Mouse (Mus musculus): ENCODE data around the gene Car11. TPM values are rescaled to one million over a fixed set of nuclear protein-coding genes. Genes with fewer than 3 reads are reported as not detected.

Gene Car11
- polyA plus RNA-seq (2021; fragmentation: Nextera tagmentation), result 39.6 and 49.9 TPM in 2 replicates
- long read RNA-seq, experiment 1, transcript Car11-201 (9 exons, 1,585 nt), result major isoform, 43 of 78 reads
- long read RNA-seq, experiment 1, partial matches to known transcripts, result 24 of 78 reads
- long read RNA-seq, experiment 1, other reads (novel, unspliced or antisense), result 11 of 78 reads
- long read RNA-seq, experiment 2, transcript Car11-201 (9 exons, 1,585 nt), result major isoform, 80 of 123 reads
- long read RNA-seq, experiment 2, partial matches to known transcripts, result 19 of 123 reads
- long read RNA-seq, experiment 2, other reads (novel, unspliced or antisense), result 24 of 123 reads

GRCm38 (mm10) chr7:45699523-45700141 is at the start of gene Car11:
Gene Car11 (plus strand): TSS chr7:45699843.

GRCm38 (mm10) chr7:45666161-45666560 is 33.5 kb upstream of the Car11 start, which contains the start of gene Fut2:
Gene Fut2 (minus strand): TSS chr7:45666394.

GRCm38 (mm10) chr7:45683396-45684050 is 16.1 kb upstream of the Car11 start, which contains the start of gene Ntn5:
Gene Ntn5 (plus strand): TSS chr7:45684022.

GRCm38 (mm10) chr7:45693921-45694591 is 5.6 kb upstream of the Car11 start, which contains the start of gene Sec1:
Gene Sec1 (minus strand): TSS chr7:45694402.

GRCm38 (mm10) chr7:45704730-45705442 is 5.2 kb downstream of the Car11 start, which contains the start of gene Dbp:
Gene Dbp (plus strand): TSS chr7:45705088.

GRCm38 (mm10) chr7:45715090-45715708 is 15.6 kb downstream of the Car11 start, which contains the start of gene Rpl18:
Gene Rpl18 (plus strand): TSS chr7:45715457.

GRCm38 (mm10) chr7:45717918-45718297 is 18.3 kb downstream of the Car11 start, which contains the start of gene Sphk2:
Gene Sphk2 (minus strand): TSS chr7:45718002.

GRCm38 (mm10) chr7:45720413-45721233 is 21.0 kb downstream of the Car11 start, which contains the start of gene Fam83e:
Gene Fam83e (plus strand): TSS chr7:45721212.

GRCm38 (mm10) chr7:45725713-45726112 is 26.1 kb downstream of the Car11 start, which contains the start of gene Spaca4:
Gene Spaca4 (minus strand): TSS chr7:45725813.

Other genes starting within 250 kb of the Car11 start
- 1,695 and 1,748 TPM in 2 replicates for gene Ftl1, start 240.0 kb upstream of the Car11 start, polyA plus RNA-seq (2021; fragmentation: Nextera tagmentation)
- 86.7 and 94.4 TPM in 2 replicates for gene Bax, start 232.9 kb upstream of the Car11 start, polyA plus RNA-seq (2021; fragmentation: Nextera tagmentation)
- 0.13 and 0.14 TPM in 2 replicates for gene Tulp2, start 218.0 kb upstream of the Car11 start, polyA plus RNA-seq (2021; fragmentation: Nextera tagmentation)
- not detected in 2 replicates for gene Gm45808, start 213.0 kb upstream of the Car11 start, polyA plus RNA-seq (2021; fragmentation: Nextera tagmentation)
- gene Dhdh, start 211.0 kb upstream of the Car11 start, polyA plus RNA-seq (2021; fragmentation: Nextera tagmentation), result 2.6 and 3.5 TPM in 2 replicates
- gene Nucb1, start 189.4 kb upstream of the Car11 start, polyA plus RNA-seq (2021; fragmentation: Nextera tagmentation), result 74.5 and 76.8 TPM in 2 replicates
- gene Ppp1r15a, start 173.6 kb upstream of the Car11 start, polyA plus RNA-seq (2021; fragmentation: Nextera tagmentation), result 17.6 and 18.2 TPM in 2 replicates
- gene Plekha4, start 173.5 kb upstream of the Car11 start, polyA plus RNA-seq (2021; fragmentation: Nextera tagmentation), result 0.67 and 1.7 TPM in 2 replicates
- 0.43 TPM in 1 of 2 replicates, not detected in the other for gene Hsd17b14, start 144.9 kb upstream of the Car11 start, polyA plus RNA-seq (2021; fragmentation: Nextera tagmentation)
- gene Bcat2, start 129.7 kb upstream of the Car11 start, polyA plus RNA-seq (2021; fragmentation: Nextera tagmentation), result 7.0 and 8.5 TPM in 2 replicates
- gene Fgf21, start 84.4 kb upstream of the Car11 start, polyA plus RNA-seq (2021; fragmentation: Nextera tagmentation), result not detected in 2 replicates
- gene Fut1, start 82.6 kb upstream of the Car11 start, polyA plus RNA-seq (2021; fragmentation: Nextera tagmentation), result 0.08 TPM in 1 of 2 replicates, not detected in the other
- gene Izumo1, start 78.0 kb upstream of the Car11 start, polyA plus RNA-seq (2021; fragmentation: Nextera tagmentation), result 0.09 TPM in 1 of 2 replicates, not detected in the other
- gene Rasip1, start 72.4 kb upstream of the Car11 start, polyA plus RNA-seq (2021; fragmentation: Nextera tagmentation), result 2.3 and 3.1 TPM in 2 replicates
- 1.1 and 1.2 TPM in 2 replicates for gene Mamstr, start 59.9 kb upstream of the Car11 start, polyA plus RNA-seq (2021; fragmentation: Nextera tagmentation)
- 0.10 and 0.16 TPM in 2 replicates for gene Fut2, start 33.4 kb upstream of the Car11 start, polyA plus RNA-seq (2021; fragmentation: Nextera tagmentation)
- 5.2 and 6.6 TPM in 2 replicates for gene Ntn5, start 15.8 kb upstream of the Car11 start, polyA plus RNA-seq (2021; fragmentation: Nextera tagmentation)
- 0.15 and 0.36 TPM in 2 replicates for gene Sec1, start 5.4 kb upstream of the Car11 start, polyA plus RNA-seq (2021; fragmentation: Nextera tagmentation)
- 49.2 and 52.8 TPM in 2 replicates for gene Dbp, start 5.2 kb downstream of the Car11 start, polyA plus RNA-seq (2021; fragmentation: Nextera tagmentation)
- gene Rpl18, start 15.6 kb downstream of the Car11 start, polyA plus RNA-seq (2021; fragmentation: Nextera tagmentation), result 357 and 361 TPM in 2 replicates
- 5.5 and 6.1 TPM in 2 replicates for gene Sphk2, start 18.2 kb downstream of the Car11 start, polyA plus RNA-seq (2021; fragmentation: Nextera tagmentation)
- gene Fam83e, start 21.4 kb downstream of the Car11 start, polyA plus RNA-seq (2021; fragmentation: Nextera tagmentation), result 0.09 TPM in 1 of 2 replicates, not detected in the other
- gene Spaca4, start 26.0 kb downstream of the Car11 start, polyA plus RNA-seq (2021; fragmentation: Nextera tagmentation), result not detected in 2 replicates
- gene Lmtk3, start 83.9 kb downstream of the Car11 start, polyA plus RNA-seq (2021; fragmentation: Nextera tagmentation), result 6.9 and 9.4 TPM in 2 replicates
- 20.6 and 22.7 TPM in 2 replicates for gene Sult2b1, start 84.8 kb downstream of the Car11 start, polyA plus RNA-seq (2021; fragmentation: Nextera tagmentation)
- 135 and 136 TPM in 2 replicates for gene Cyth2, start 114.7 kb downstream of the Car11 start, polyA plus RNA-seq (2021; fragmentation: Nextera tagmentation)
- gene Kcnj14, start 124.9 kb downstream of the Car11 start, polyA plus RNA-seq (2021; fragmentation: Nextera tagmentation), result 1.5 and 2.2 TPM in 2 replicates
- 23.8 and 25.5 TPM in 2 replicates for gene Grwd1, start 131.1 kb downstream of the Car11 start, polyA plus RNA-seq (2021; fragmentation: Nextera tagmentation)
- gene Kdelr1, start 172.9 kb downstream of the Car11 start, polyA plus RNA-seq (2021; fragmentation: Nextera tagmentation), result 44.4 and 48.6 TPM in 2 replicates
- gene Grin2d, start 178.5 kb downstream of the Car11 start, polyA plus RNA-seq (2021; fragmentation: Nextera tagmentation), result 0.59 and 0.88 TPM in 2 replicates
- gene Syngr4, start 196.9 kb downstream of the Car11 start, polyA plus RNA-seq (2021; fragmentation: Nextera tagmentation), result not detected in 2 replicates
- gene Tmem143, start 197.1 kb downstream of the Car11 start, polyA plus RNA-seq (2021; fragmentation: Nextera tagmentation), result 2.6 and 3.3 TPM in 2 replicates
- 6.8 and 8.2 TPM in 2 replicates for gene Emp3, start 221.6 kb downstream of the Car11 start, polyA plus RNA-seq (2021; fragmentation: Nextera tagmentation)
- gene Ccdc114, start 224.2 kb downstream of the Car11 start, polyA plus RNA-seq (2021; fragmentation: Nextera tagmentation), result 1.2 and 2.6 TPM in 2 replicates

Data from layer of hippocampus, adult 6 months (tissue).